Mouse (Mus musculus): Measurements from ENCODE around the gene Pik3cd.

DNA sequence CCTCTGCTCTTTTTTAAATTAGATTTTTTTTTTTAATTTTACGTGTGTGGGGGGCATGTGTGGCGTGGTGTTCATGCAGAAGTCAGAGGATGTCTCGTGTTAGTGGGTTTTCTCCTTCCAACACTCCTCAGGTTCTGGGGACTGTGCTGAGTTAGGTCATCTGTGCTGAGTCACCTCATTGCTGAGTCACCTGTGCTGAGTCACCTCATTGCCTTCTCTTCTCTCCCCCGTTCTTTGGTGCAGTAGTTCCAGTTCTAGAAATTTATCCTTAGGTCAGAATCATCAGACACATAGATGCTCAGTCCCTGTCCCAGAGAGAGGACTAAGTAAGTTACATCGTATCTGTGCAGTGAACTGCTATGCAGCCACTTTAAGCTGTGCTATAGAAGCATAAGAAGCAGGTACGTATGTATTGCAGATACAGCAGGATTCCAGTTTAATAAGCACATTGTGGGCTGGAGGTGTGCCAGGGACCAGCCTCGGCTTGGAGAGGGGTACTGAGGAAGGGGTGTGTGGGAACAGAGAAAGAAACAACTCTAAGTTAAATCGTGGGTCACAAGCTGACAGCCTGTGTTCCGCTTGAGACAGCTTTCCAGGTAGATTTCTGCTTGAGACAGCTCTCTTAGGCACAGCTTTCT is 69.6 kb downstream of the Pik3cd start:
- no peak for TF ChIP-seq CTCF (IDR thresholded peaks at IDR 0.05; ENCODE audit: borderline replicate concordance, insufficient read depth, low read length)
- TF ChIP-seq POLR2A (IDR thresholded peaks at IDR 0.05; ENCODE audit: low read depth, low read length) = no peak

Measured in embryonic fibroblast, embryonic 13.5 days (primary cell).